Mouse (Mus musculus) MEL (cell line): ENCODE data around the gene Vcp. TPM values are rescaled to one million over a fixed set of nuclear protein-coding genes. Genes with fewer than 3 reads are reported as not detected.

Experiments used
- DNase-seq: peaks from one replicate; pipeline ENCODE4 v3.0.0; 2011; ENCODE audit warnings: low read depth, low spot score
- H3K27ac ChIP-seq: 2 replicates; pipeline ENCODE4 v1.5.1; 2012; ENCODE audit warnings: low read depth, mild to moderate bottlenecking, control low read depth, low read length, moderate library complexity; ENCODE audit not compliant: control insufficient read depth
- H3K27me3 ChIP-seq, 2 experiments: fragments of 150-350 bp in 1 of 2; sonication (generic) in 1 of 2; 2 replicates each; pipeline ENCODE4 v1.6.1; 2012; ENCODE audit warnings: low read length in 2 of 2, mild to moderate bottlenecking in 2 of 2, improper control_type of control experiment in 1 of 2, moderate library complexity in 1 of 2; ENCODE audit not compliant: insufficient read depth in 2 of 2, control insufficient read depth in 1 of 2
- H3K36me3 ChIP-seq, 2 experiments: 2 replicates each; pipeline ENCODE4 v1.6.1; 2012 to 2014; ENCODE audit warnings: low read length in 2 of 2, improper control_type of control experiment in 1 of 2, inconsistent platforms in 1 of 2, mild to moderate bottlenecking in 1 of 2; ENCODE audit not compliant: insufficient read depth in 2 of 2, control insufficient read depth in 1 of 2
- H3K4me1 ChIP-seq, 2 experiments: fragments of 150-350 bp in 1 of 2; sonication (generic) in 1 of 2; 2 replicates each; pipeline ENCODE4 v1.6.1; 2012; ENCODE audit warnings: low read length in 2 of 2, improper control_type of control experiment in 1 of 2, mild to moderate bottlenecking in 1 of 2; ENCODE audit not compliant: insufficient read depth in 2 of 2, control insufficient read depth in 1 of 2
- H3K4me3 ChIP-seq, 2 experiments: fragments of 150-350 bp in 1 of 2; sonication (generic) in 1 of 2; 2 replicates each; pipeline ENCODE4 v1.5.1; 2012; ENCODE audit warnings: low read depth in 2 of 2, low read length in 2 of 2, mild to moderate bottlenecking in 2 of 2, moderate library complexity in 2 of 2, control low read depth in 1 of 2, improper control_type of control experiment in 1 of 2; ENCODE audit not compliant: control insufficient read depth in 1 of 2, insufficient read depth in 1 of 2
- H3K79me2 ChIP-seq: 2 replicates; pipeline ENCODE4 v1.6.1; 2012; ENCODE audit warnings: mild to moderate bottlenecking, low read length, moderate library complexity; ENCODE audit not compliant: control insufficient read depth, poor library complexity, insufficient read depth
- H3K9ac ChIP-seq: 2 replicates; pipeline ENCODE4 v1.6.1; 2012; ENCODE audit warnings: low read depth, mild to moderate bottlenecking, control low read depth, low read length, moderate library complexity; ENCODE audit not compliant: control insufficient read depth, poor library complexity, severe bottlenecking
- H3K9me3 ChIP-seq: fragments of 150-350 bp; sonication (generic); replicated peaks from 2 replicates; pipeline ENCODE4 v1.6.1; 2012; ENCODE audit warnings: mild to moderate bottlenecking, low read length, improper control_type of control experiment, moderate library complexity; ENCODE audit not compliant: insufficient read depth
- CHD2 ChIP-seq: IDR thresholded peaks from 2 replicates; pipeline ENCODE4 v1.6.1; 2011; ENCODE audit warnings: low read length, improper control_type of control experiment
- E2F4 ChIP-seq: IDR thresholded peaks from 2 replicates; pipeline ENCODE4 v1.6.1; 2011; ENCODE audit warnings: low read depth, low read length, improper control_type of control experiment, borderline replicate concordance
- GABPA ChIP-seq: IDR thresholded peaks from 2 replicates; pipeline ENCODE4 v1.6.1; 2012; ENCODE audit warnings: low read depth, mild to moderate bottlenecking, inconsistent platforms, low read length, improper control_type of control experiment, moderate library complexity
- HCFC1 ChIP-seq: IDR thresholded peaks from 2 replicates; pipeline ENCODE4 v1.6.1; 2012; ENCODE audit warnings: low read depth, mild to moderate bottlenecking, inconsistent platforms, low read length, improper control_type of control experiment, moderate library complexity
- JUND ChIP-seq: IDR thresholded peaks from 2 replicates; pipeline ENCODE4 v1.6.1; 2011; ENCODE audit warnings: low read depth, mild to moderate bottlenecking, improper control_type of control experiment, low read length
- MAFK ChIP-seq: IDR thresholded peaks from 2 replicates; pipeline ENCODE4 v1.6.1; 2011; ENCODE audit warnings: low read depth, mild to moderate bottlenecking, low read length, improper control_type of control experiment, borderline replicate concordance
- MAX ChIP-seq: IDR thresholded peaks from 2 replicates; pipeline ENCODE4 v1.6.1; 2011; ENCODE audit warnings: low read length, improper control_type of control experiment
- MEF2A ChIP-seq: IDR thresholded peaks from 2 replicates; pipeline ENCODE4 v1.6.1; 2014; ENCODE audit warnings: low read depth, mild to moderate bottlenecking, inconsistent platforms, low read length, improper control_type of control experiment; ENCODE audit not compliant: poor library complexity, insufficient replicate concordance, severe bottlenecking; ENCODE audit errors: extremely low read depth
- MXI1 ChIP-seq: IDR thresholded peaks from 2 replicates; pipeline ENCODE4 v1.6.1; 2011; ENCODE audit warnings: mild to moderate bottlenecking, low read depth, low read length, improper control_type of control experiment
- MYC ChIP-seq: IDR thresholded peaks from 2 replicates; pipeline ENCODE4 v1.6.1; 2011; ENCODE audit warnings: low read depth, mild to moderate bottlenecking, low read length, improper control_type of control experiment, moderate library complexity
- POLR2A ChIP-seq, 2 experiments: IDR thresholded peaks; 2 replicates each; pipeline ENCODE4 v1.6.1; 2011 to 2012; ENCODE audit warnings: low read length in 2 of 2, mild to moderate bottlenecking in 2 of 2, control low read depth in 1 of 2, improper control_type of control experiment in 1 of 2, low read depth in 1 of 2, moderate library complexity in 1 of 2; ENCODE audit not compliant: control insufficient read depth in 1 of 2, insufficient read depth in 1 of 2, poor library complexity in 1 of 2
- POLR2AphosphoS2 ChIP-seq: IDR thresholded peaks from 2 replicates; pipeline ENCODE4 v1.6.1; 2011; ENCODE audit warnings: low read length, improper control_type of control experiment
- POLR2AphosphoS5 ChIP-seq: IDR thresholded peaks from 2 replicates; pipeline ENCODE4 v1.6.1; 2012; ENCODE audit warnings: low read depth, borderline replicate concordance, mild to moderate bottlenecking, inconsistent platforms, low read length, moderate library complexity, mixed read lengths
- RAD21 ChIP-seq: IDR thresholded peaks from 2 replicates; pipeline ENCODE4 v1.6.1; 2011; ENCODE audit warnings: mild to moderate bottlenecking, low read depth, low read length, improper control_type of control experiment
- RCOR1 ChIP-seq: IDR thresholded peaks from 2 replicates; pipeline ENCODE4 v1.6.1; 2012; ENCODE audit warnings: low read depth, mild to moderate bottlenecking, inconsistent platforms, low read length, improper control_type of control experiment
- SIN3A ChIP-seq: IDR thresholded peaks from 2 replicates; pipeline ENCODE4 v1.6.1; 2012; ENCODE audit warnings: low read length, improper control_type of control experiment, inconsistent platforms
- SMC3 ChIP-seq: IDR thresholded peaks from 2 replicates; pipeline ENCODE4 v1.6.1; 2011; ENCODE audit warnings: low read depth, low read length, improper control_type of control experiment
- TCF12 ChIP-seq: IDR thresholded peaks from 2 replicates; pipeline ENCODE4 v1.6.1; 2014; ENCODE audit warnings: low read depth, mild to moderate bottlenecking, inconsistent platforms, low read length, improper control_type of control experiment, moderate library complexity
- UBTF ChIP-seq: IDR thresholded peaks from 2 replicates; pipeline ENCODE4 v1.6.1; 2012; ENCODE audit warnings: low read depth, mild to moderate bottlenecking, inconsistent platforms, low read length, improper control_type of control experiment, moderate library complexity, borderline replicate concordance; ENCODE audit not compliant: insufficient read depth
- USF1 ChIP-seq: IDR thresholded peaks from 2 replicates; pipeline ENCODE4 v1.6.1; 2014; ENCODE audit warnings: low read depth, mild to moderate bottlenecking, inconsistent platforms, low read length, improper control_type of control experiment, moderate library complexity
- USF2 ChIP-seq, 2 experiments: IDR thresholded peaks; 2 replicates each; pipeline ENCODE4 v1.6.1; 2011 to 2012; ENCODE audit warnings: improper control_type of control experiment in 2 of 2, low read length in 2 of 2, borderline replicate concordance in 1 of 2, inconsistent platforms in 1 of 2, low read depth in 1 of 2, mild to moderate bottlenecking in 1 of 2; ENCODE audit not compliant: insufficient read depth in 1 of 2
- ZC3H11A ChIP-seq: IDR thresholded peaks from 2 replicates; pipeline ENCODE4 v1.6.1; 2012; ENCODE audit warnings: low read depth, mild to moderate bottlenecking, inconsistent platforms, low read length, improper control_type of control experiment
- ZMIZ1 ChIP-seq: IDR thresholded peaks from 2 replicates; pipeline ENCODE4 v1.6.1; 2012; ENCODE audit warnings: low read depth, mild to moderate bottlenecking, inconsistent platforms, low read length, improper control_type of control experiment, moderate library complexity
- ZNF384 ChIP-seq: IDR thresholded peaks from 2 replicates; pipeline ENCODE4 v1.6.1; 2012; ENCODE audit warnings: low read depth, mild to moderate bottlenecking, inconsistent platforms, low read length, improper control_type of control experiment
- polyA plus RNA-seq, 2 experiments: library from polyadenylated mRNA; stranded (reverse) in 1 of 2; unstranded in 1 of 2; fragments of >175 nt in 1 of 2; fragments of >200 nt in 1 of 2; gene quantifications; 2 replicates each; pipeline versions ENCODE4 v1.2.1 to v1.2.4; 2012; ENCODE audit warnings: low replicate concordance in 2 of 2, low read depth in 1 of 2; ENCODE audit not compliant: insufficient read length in 2 of 2, insufficient read depth in 1 of 2, missing spikeins in 1 of 2
- total RNA-seq: library from RNA; depleted of rRNA; stranded (reverse); fragments of 300-350 nt; gene quantifications from 2 replicates; pipeline ENCODE4 v1.2.3, GENCODE M21; 2012

The Vcp gene
- total and polyA plus RNA-seq, 3 experiments: 264 to 792 (median 420) TPM

DNA sequence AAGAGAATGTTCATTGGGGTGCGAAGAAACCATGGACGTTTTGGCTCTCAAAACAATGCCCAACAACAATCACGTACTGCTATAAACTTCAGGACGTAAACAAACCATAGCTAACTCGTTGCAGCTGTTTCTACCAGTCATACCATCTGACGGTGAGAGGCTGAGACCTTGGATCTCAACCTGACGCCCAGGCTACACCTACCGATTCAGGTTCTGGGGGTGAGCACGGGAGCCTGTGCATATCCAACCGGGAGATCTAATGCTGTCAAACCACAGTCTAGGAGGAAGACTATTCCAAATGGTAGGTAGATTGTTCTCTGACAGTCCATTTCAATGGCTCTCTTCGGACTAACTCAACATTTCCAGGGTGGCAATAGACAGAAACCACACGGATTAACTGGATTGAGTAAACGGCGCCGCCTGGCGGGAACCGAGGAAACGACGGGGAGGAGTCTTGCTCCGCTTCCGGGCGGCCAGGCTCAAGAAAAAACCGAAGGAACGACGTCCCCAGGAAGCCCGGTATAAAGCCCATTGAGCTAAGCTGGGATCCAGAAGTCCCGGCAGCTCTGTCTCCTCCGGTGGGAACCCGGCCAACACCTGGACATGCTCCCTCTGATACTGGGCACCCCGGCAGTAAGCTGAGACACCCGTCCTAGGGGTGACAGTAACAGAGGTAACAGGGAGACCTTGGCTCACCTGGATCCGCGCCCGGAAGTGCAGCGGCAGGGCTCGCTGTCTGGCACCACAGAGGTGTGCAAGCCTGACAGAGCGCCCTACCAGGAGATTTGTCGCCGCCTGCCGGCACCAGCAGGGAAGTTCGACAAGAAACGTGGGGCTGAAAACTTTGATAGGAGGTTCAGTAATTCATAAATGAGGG lies 25.0 kb upstream of the Vcp start, which contains the start of gene Pigo (continued):
- TF ChIP-seq ZC3H11A: peak; percentile 1; the same call in 1 of the 2 replicates
- TF ChIP-seq USF1: no peak
- peak; percentile 24; the same call in 1 of the 2 replicates for TF ChIP-seq TCF12
- TF ChIP-seq CHD2: no peak
- no peak for TF ChIP-seq POLR2AphosphoS5
- peak; percentile 67; the same call in 1 of the 2 replicates for TF ChIP-seq ZNF384
- TF ChIP-seq MXI1: peak; percentile 76
- TF ChIP-seq POLR2AphosphoS2: peak; percentile 92; the same call in 1 of the 2 replicates
- peak; percentile 84; the same call in 1 of the 2 replicates for TF ChIP-seq SIN3A
- TF ChIP-seq POLR2A (IDR thresholded peaks at IDR 0.05; ENCODE audit: control insufficient read depth in 1 of 2, insufficient read depth in 1 of 2, low read depth in 1 of 2, low read length in 2 of 2, poor library complexity in 1 of 2): peak; percentile 78 to 93
- TF ChIP-seq, all 39 proteins: peak for 14

DNA sequence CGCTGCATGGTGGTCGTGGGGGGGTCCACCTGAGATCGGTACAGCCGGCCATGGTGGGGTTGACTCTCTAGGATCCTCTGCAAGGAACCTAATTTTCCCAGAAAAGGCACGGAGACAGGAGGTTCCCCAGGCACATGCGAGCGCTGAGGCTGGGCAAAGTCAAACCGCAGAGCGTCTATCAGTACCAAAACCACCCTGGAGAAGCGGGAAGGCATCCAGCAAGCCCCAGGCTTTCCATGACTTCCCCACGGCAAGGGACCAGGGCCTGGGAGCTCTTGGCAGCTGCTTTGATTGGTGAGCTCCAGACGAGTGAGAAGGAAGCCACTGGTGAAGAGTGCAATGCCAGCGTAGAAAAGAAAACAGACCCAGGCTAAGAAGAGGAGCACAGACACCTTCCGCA lies 24.4 kb upstream of the Vcp start:
- Histone ChIP-seq H3K9me3 (no peaks in the 10 kb centered on the region), H3K4me3 (peak overlapping the region; percentile 68 to 79), H3K27me3 (no peaks in the 10 kb centered on the region), H3K36me3 (peaks cover 1 to 2% of the 10 kb centered on the region in 2 experiments; a peak in 2 of 4 replicates), H3K79me2 (peaks cover 10% of the 10 kb centered on the region), H3K4me1 (peaks cover 0 to 9% of the 10 kb centered on the region in 2 experiments; a peak in 2 of 4 replicates), H3K27ac (no peak overlapping the region)
- DNase-seq: no peak
- TF ChIP-seq USF1: no peak
- TF ChIP-seq SMC3: no peak
- no peak for TF ChIP-seq MAX
- no peak for TF ChIP-seq RAD21
- no peak for TF ChIP-seq CHD2
- TF ChIP-seq E2F4: no peak
- TF ChIP-seq RCOR1: no peak
- TF ChIP-seq HCFC1: no peak
- no peak for TF ChIP-seq UBTF
- TF ChIP-seq POLR2AphosphoS5: no peak
- TF ChIP-seq USF2 (IDR thresholded peaks at IDR 0.05; ENCODE audit: borderline replicate concordance in 1 of 2, insufficient read depth in 1 of 2, low read depth in 1 of 2, low read length in 2 of 2): no peak
- no peak for TF ChIP-seq JUND
- TF ChIP-seq MXI1: no peak
- no peak for TF ChIP-seq GABPA
- TF ChIP-seq MYC: no peak
- TF ChIP-seq MEF2A: no peak
- no peak for TF ChIP-seq MAFK
- no peak for TF ChIP-seq ZMIZ1
- TF ChIP-seq, all 39 proteins: peak for 0
- H3K9ac ChIP-seq: peak overlapping the region; percentile 89
